Mouse (Mus musculus) embryonic facial prominence, embryonic 12.5 days (tissue): ENCODE measurements around the gene Htra3. TPM values are rescaled to one million over a fixed set of nuclear protein-coding genes. Genes with fewer than 3 reads are reported as not detected.

Experiments
- ATAC-seq: fragments of 200-750 bp; cut with Nextera tagmentation; 2 replicates; pipeline ENCODE4 v1.8.0; 2017; ENCODE audit not compliant: insufficient number of reproducible peaks, insufficient read depth, low FRiP score, low TSS enrichment
- H3K27ac ChIP-seq: fragments of 300-500 bp; sonication (generic); 2 replicates; pipeline ENCODE4 v1.5.1; 2016; ENCODE audit warnings: mild to moderate bottlenecking
- H3K27me3 ChIP-seq: fragments of 300-500 bp; sonication (generic); 2 replicates; pipeline ENCODE4 v1.6.1; 2016; ENCODE audit warnings: mild to moderate bottlenecking, moderate library complexity
- H3K36me3 ChIP-seq: fragments of 300-500 bp; sonication (generic); 2 replicates; pipeline ENCODE4 v1.6.1; 2016; ENCODE audit warnings: mild to moderate bottlenecking
- H3K4me1 ChIP-seq: fragments of 300-500 bp; sonication (generic); 2 replicates; pipeline ENCODE4 v1.6.1; 2016
- H3K4me2 ChIP-seq: fragments of 300-500 bp; sonication (generic); replicated peaks from 2 replicates; pipeline ENCODE4 v1.6.1; 2016; ENCODE audit warnings: mild to moderate bottlenecking, moderate library complexity
- H3K4me3 ChIP-seq: fragments of 300-500 bp; sonication (generic); 2 replicates; pipeline ENCODE4 v1.5.1; 2016; ENCODE audit warnings: mild to moderate bottlenecking
- H3K9ac ChIP-seq: fragments of 300-500 bp; sonication (generic); 2 replicates; pipeline ENCODE4 v1.6.1; 2016; ENCODE audit warnings: mild to moderate bottlenecking, moderate library complexity
- H3K9me3 ChIP-seq: fragments of 300-500 bp; sonication (generic); 2 replicates; pipeline ENCODE4 v1.6.1; 2016; ENCODE audit warnings: mild to moderate bottlenecking, moderate library complexity
- WGBS: fragments of 180-500 bp; shearing (Covaris S2); methylation state at CpG from one replicate; pipeline ENCODE4 v1.1.7; 2016; 5-methylcytosine and 5-hydroxymethylcytosine counted together
- polyA plus RNA-seq: library from polyadenylated mRNA; unstranded; fragments of >200 nt; fragmentation: Nextera tagmentation; extraction: Ambion mirVana; gene quantifications from 2 replicates; pipeline ENCODE4 v1.2.1, GENCODE M21; 2016

Gene Htra3
- polyA plus RNA-seq, 1 experiment from 2014 or later, result 5.7 TPM

GRCm38 (mm10) chr5:35671474-35671891, 8.1 kb downstream of the Htra3 start:
- no peaks in the 10 kb centered on the region for H3K36me3 ChIP-seq
- peaks cover 48% of the 10 kb centered on the region for H3K4me1 ChIP-seq
- H3K4me3 ChIP-seq, result no peak overlapping the region
- no peak overlapping the region for H3K4me2 ChIP-seq
- H3K27me3 ChIP-seq, result 0 out of 2 replicates have a peak, but pooled peaks cover 1% of the 10 kb centered on the region
- H3K9me3 ChIP-seq, result no peaks in the 10 kb centered on the region
- ATAC-seq, result no peak
- WGBS, result 77% methylated on average over 9 of the region's 9 CpGs
- no peak overlapping the region for H3K9ac ChIP-seq
- no peak overlapping the region for H3K27ac ChIP-seq

- no peaks in the 10 kb centered on the region for H3K36me3 ChIP-seq
- no peaks in the 10 kb centered on the region for H3K27me3 ChIP-seq
- H3K4me3 ChIP-seq, result no peak overlapping the region
- peak overlapping the region; percentile 43; the same call in 1 of the 2 replicates for H3K27ac ChIP-seq
- peaks cover 48% of the 10 kb centered on the region for H3K4me1 ChIP-seq
- H3K9ac ChIP-seq, result no peak overlapping the region
- ATAC-seq, result peak; percentile 31; the same call in 1 of the 2 replicates
- no peak overlapping the region for H3K4me2 ChIP-seq
- H3K9me3 ChIP-seq, result no peaks in the 10 kb centered on the region
- WGBS, result 20% methylated on average over 6 of the region's 6 CpGs
Measured at GRCm38 (mm10) chr5:35670412-35670801, 9.2 kb downstream of the Htra3 start.

- H3K4me1 ChIP-seq, result peaks cover 48% of the 10 kb centered on the region
- whole genome bisulfite sequencing, result 11% methylated on average over 11 of the region's 11 CpGs
- no peak overlapping the region for H3K4me3 ChIP-seq
- ATAC-seq, result no peak
- peak overlapping the region; percentile 43 for H3K27ac ChIP-seq
- no peak overlapping the region for H3K4me2 ChIP-seq
- H3K9ac ChIP-seq, result no peak overlapping the region
- H3K36me3 ChIP-seq, result no peaks in the 10 kb centered on the region
- no peaks in the 10 kb centered on the region for H3K9me3 ChIP-seq
- H3K27me3 ChIP-seq, result no peaks in the 10 kb centered on the region
Measured at GRCm38 (mm10) chr5:35669747-35670411, 9.7 kb downstream of the Htra3 start.

- 86% methylated on average over 7 of the region's 7 CpGs for WGBS
- H3K27me3 ChIP-seq, result 0 out of 2 replicates have a peak, but pooled peaks cover 5% of the 10 kb centered on the region
- H3K36me3 ChIP-seq, result no peaks in the 10 kb centered on the region
- no peak overlapping the region for H3K4me3 ChIP-seq
- no peak overlapping the region for H3K27ac ChIP-seq
- ATAC-seq, result no peak
- H3K9me3 ChIP-seq, result no peaks in the 10 kb centered on the region
- H3K9ac ChIP-seq, result no peak overlapping the region
- peaks cover 23% of the 10 kb centered on the region for H3K4me1 ChIP-seq
- no peak overlapping the region for H3K4me2 ChIP-seq
Measured at GRCm38 (mm10) chr5:35666152-35666551, 13.4 kb downstream of the Htra3 start.

- WGBS, result 83% methylated on average over 9 of the region's 9 CpGs
- H3K4me3 ChIP-seq, result no peak overlapping the region
- ATAC-seq, result no peak
- no peaks in the 10 kb centered on the region for H3K36me3 ChIP-seq
- H3K27me3 ChIP-seq, result 0 out of 2 replicates have a peak, but pooled peaks cover 5% of the 10 kb centered on the region
- no peak overlapping the region for H3K9ac ChIP-seq
- H3K4me2 ChIP-seq, result no peak overlapping the region
- H3K27ac ChIP-seq, result no peak overlapping the region
- no peaks in the 10 kb centered on the region for H3K4me1 ChIP-seq
- H3K9me3 ChIP-seq, result no peaks in the 10 kb centered on the region
Measured at GRCm38 (mm10) chr5:35662021-35662545, 17.5 kb downstream of the Htra3 start.

- no peak for ATAC-seq
- 0 out of 2 replicates have a peak, but pooled peaks cover 5% of the 10 kb centered on the region for H3K27me3 ChIP-seq
- H3K4me1 ChIP-seq, result no peaks in the 10 kb centered on the region
- no peak overlapping the region for H3K4me2 ChIP-seq
- H3K27ac ChIP-seq, result no peak overlapping the region
- H3K4me3 ChIP-seq, result no peak overlapping the region
- H3K36me3 ChIP-seq, result no peaks in the 10 kb centered on the region
- H3K9me3 ChIP-seq, result no peaks in the 10 kb centered on the region
- 81% methylated on average over 6 of the region's 6 CpGs for WGBS
- H3K9ac ChIP-seq, result no peak overlapping the region
Measured at GRCm38 (mm10) chr5:35661210-35661609, 18.4 kb downstream of the Htra3 start.

GRCm38 (mm10) chr5:35659503-35659902, 20.1 kb downstream of the Htra3 start:
- Histone ChIP-seq H3K9me3 (no peaks in the 10 kb centered on the region), H3K36me3 (no peaks in the 10 kb centered on the region), H3K4me1 (no peaks in the 10 kb centered on the region), H3K4me3 (no peak overlapping the region), H3K9ac (no peak overlapping the region), H3K4me2 (no peak overlapping the region), H3K27ac (no peak overlapping the region), H3K27me3 (0 out of 2 replicates have a peak, but pooled peaks cover 5% of the 10 kb centered on the region)
- no peak for ATAC-seq
- 48% methylated on average over 3 of the region's 3 CpGs for WGBS

- 86% methylated on average over 10 of the region's 10 CpGs for WGBS
- no peak for ATAC-seq
- no peaks in the 10 kb centered on the region for H3K27me3 ChIP-seq
- H3K36me3 ChIP-seq, result no peaks in the 10 kb centered on the region
- no peak overlapping the region for H3K9ac ChIP-seq
- H3K4me1 ChIP-seq, result no peaks in the 10 kb centered on the region
- no peaks in the 10 kb centered on the region for H3K9me3 ChIP-seq
- H3K4me2 ChIP-seq, result no peak overlapping the region
- no peak overlapping the region for H3K27ac ChIP-seq
- H3K4me3 ChIP-seq, result no peak overlapping the region
Measured at GRCm38 (mm10) chr5:35655753-35656485, 23.7 kb downstream of the Htra3 start.

- H3K4me2 ChIP-seq, result no peak overlapping the region
- no peak overlapping the region for H3K4me3 ChIP-seq
- H3K27ac ChIP-seq, result no peak overlapping the region
- no peak overlapping the region for H3K9ac ChIP-seq
- no peaks in the 10 kb centered on the region for H3K9me3 ChIP-seq
- H3K4me1 ChIP-seq, result no peaks in the 10 kb centered on the region
- H3K36me3 ChIP-seq, result no peaks in the 10 kb centered on the region
- ATAC-seq, result no peak
- H3K27me3 ChIP-seq, result no peaks in the 10 kb centered on the region
- 63% methylated on average over 9 of the region's 9 CpGs for WGBS
Measured at GRCm38 (mm10) chr5:35653743-35654395, 25.7 kb downstream of the Htra3 start.

- Histone ChIP-seq H3K4me1 (no peaks in the 10 kb centered on the region), H3K9ac (no peak overlapping the region), H3K9me3 (no peaks in the 10 kb centered on the region), H3K27ac (no peak overlapping the region), H3K27me3 (no peaks in the 10 kb centered on the region), H3K4me3 (no peak overlapping the region), H3K36me3 (no peaks in the 10 kb centered on the region), H3K4me2 (no peak overlapping the region)
- no peak for ATAC-seq
- WGBS, result 91% methylated on average over 13 of the region's 13 CpGs
Measured at GRCm38 (mm10) chr5:35652872-35653271, 26.7 kb downstream of the Htra3 start.

- Histone ChIP-seq H3K27ac (no peak overlapping the region), H3K27me3 (no peaks in the 10 kb centered on the region), H3K9ac (no peak overlapping the region), H3K4me2 (no peak overlapping the region), H3K36me3 (no peaks in the 10 kb centered on the region), H3K4me1 (no peaks in the 10 kb centered on the region), H3K9me3 (no peaks in the 10 kb centered on the region), H3K4me3 (no peak overlapping the region)
- no peak for ATAC-seq
- WGBS, result 84% methylated on average over 3 of the region's 3 CpGs
Measured at GRCm38 (mm10) chr5:35652319-35652718, 27.3 kb downstream of the Htra3 start.
